30 mouse cellular contexts compared by ENCODE assay signal in the genomic region with DNA sequence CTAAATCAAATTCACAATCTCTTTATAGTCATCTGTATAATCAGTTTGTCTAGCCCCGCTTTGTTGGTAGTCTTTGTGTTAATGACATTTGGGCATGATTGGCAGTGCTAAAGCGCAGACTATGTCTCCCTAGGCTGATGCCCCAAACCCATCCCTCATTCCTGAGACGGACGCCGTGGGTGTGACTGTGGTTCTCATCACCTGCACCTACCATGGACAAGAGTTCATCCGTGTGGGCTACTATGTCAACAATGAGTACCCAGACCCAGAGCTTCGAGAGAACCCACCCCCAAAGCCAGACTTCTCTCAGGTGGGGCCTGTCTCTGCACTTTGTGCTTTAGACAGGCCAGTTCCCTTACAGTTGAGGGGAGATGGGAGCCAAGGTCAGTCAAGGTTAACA. TPM values are rescaled to one million over a fixed set of nuclear protein-coding genes. Genes with fewer than 3 reads are reported as not detected.
"Had no signal": no experiment of that assay in that cellular context is flagged by ENCODE, and none has a peak within 500 bp of the region (broad histone marks: within the 10 kb centered on the region; RNA-seq: fewer than 3 reads in every experiment).

No protein-coding gene starts in this region.

- H3K27ac ChIP-seq: embryonic facial prominence, embryonic 10.5 days; embryonic facial prominence, embryonic 12.5 days; embryonic facial prominence, embryonic 13.5 days; embryonic facial prominence, embryonic 15.5 days; forebrain, embryonic 10.5 days; forebrain, embryonic 12.5 days; forebrain, embryonic 13.5 days; forebrain, embryonic 15.5 days; gastrocnemius, adult 2 months; heart, embryonic 10.5 days had no signal

- DNase-seq: cerebellum, adult 8-10 months; cerebellum, adult 9-10 months; cerebellum, adult 9-11 months; cerebellum, postnatal 10 days; cerebellum, postnatal 14 days; cerebellum, postnatal 25 days; cerebellum, postnatal 36 days; embryo, embryonic 11 days; forebrain, postnatal 0 days; gastrocnemius, adult 2 months; gastrocnemius, postnatal 10 days; gastrocnemius, postnatal 14 days; gastrocnemius, postnatal 25 days; gastrocnemius, postnatal 36 days; heart, adult 18-20 months had no signal

- H3K27me3 ChIP-seq: embryonic facial prominence, embryonic 12.5 days; embryonic facial prominence, embryonic 13.5 days; embryonic facial prominence, embryonic 15.5 days; forebrain, embryonic 12.5 days; forebrain, embryonic 13.5 days; forebrain, embryonic 15.5 days had no signal

- H3K9ac ChIP-seq: embryonic facial prominence, embryonic 12.5 days; embryonic facial prominence, embryonic 13.5 days; embryonic facial prominence, embryonic 15.5 days; forebrain, embryonic 12.5 days; forebrain, embryonic 13.5 days; forebrain, embryonic 15.5 days; forebrain, postnatal 0 days had no signal

- H3K4me3 ChIP-seq: embryonic facial prominence, embryonic 10.5 days; embryonic facial prominence, embryonic 12.5 days; embryonic facial prominence, embryonic 13.5 days; embryonic facial prominence, embryonic 15.5 days; erythroblast, embryonic 14.5 days; forebrain, embryonic 10.5 days; forebrain, embryonic 12.5 days; forebrain, embryonic 13.5 days; forebrain, embryonic 15.5 days; gastrocnemius, adult 2 months; heart, embryonic 10.5 days had no signal

RNA-seq across cellular contexts. Expression of gene Gm10644, which starts 12.7 kb away (rescaled TPM):
- total RNA-seq: granulocyte monocyte progenitor cell, adult 5-6 weeks had no signal
- polyA plus RNA-seq: erythroblast, embryonic 14.5 days had no signal

RNA-seq across cellular contexts. Expression of gene 1700067K01Rik, which starts 33.6 kb away (rescaled TPM):
- total RNA-seq: common myeloid progenitor, adult 5-6 weeks; gastrocnemius, adult 18-20 months; gastrocnemius, adult 8-10 months; gastrocnemius, postnatal 14 days; granulocyte monocyte progenitor cell, adult 5-6 weeks had no signal
- polyA plus RNA-seq: frontal cortex, adult 2 months had no signal
